Mouse (Mus musculus) lung, adult 2 months (tissue): Measurements from ENCODE around the gene Efhc2.

ENCODE experiments used
- CTCF ChIP-seq: fragments of 200-500 bp; IDR thresholded peaks from 2 replicates; pipeline ENCODE4 v1.5.1; 2011; ENCODE audit warnings: mild to moderate bottlenecking, low read length, control low read depth; ENCODE audit not compliant: insufficient read depth
- POLR2A ChIP-seq: fragments of 200-500 bp; IDR thresholded peaks from 2 replicates; pipeline ENCODE4 v1.6.1; 2011; ENCODE audit warnings: low read depth, mild to moderate bottlenecking, control low read depth, low read length, borderline replicate concordance; ENCODE audit errors: extremely low read depth

DNA sequence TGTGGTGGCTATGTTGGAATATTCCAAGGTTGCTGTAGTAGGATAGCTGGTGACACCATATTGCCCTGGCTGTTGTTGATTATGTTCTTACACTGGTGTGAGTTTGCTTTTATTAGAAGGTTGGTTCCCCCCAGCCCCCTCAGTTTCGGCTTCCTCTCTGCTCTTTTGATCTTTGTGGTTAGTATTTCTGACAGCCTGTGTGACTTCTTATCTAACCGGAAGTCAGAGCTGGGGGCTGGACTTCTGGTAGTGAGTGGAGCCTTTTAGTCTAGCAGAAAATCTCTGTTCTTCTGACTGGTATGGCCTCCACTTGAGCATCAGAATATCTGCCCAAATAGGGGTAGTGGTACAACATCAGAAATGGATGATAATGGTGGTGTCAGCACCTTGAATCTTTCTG, 45.9 kb upstream of the Efhc2 start:
- no peak for TF ChIP-seq CTCF
- TF ChIP-seq POLR2A = no peak
